Comparison of ENCODE assay signal across 10 mouse cellular contexts in the genomic region with DNA sequence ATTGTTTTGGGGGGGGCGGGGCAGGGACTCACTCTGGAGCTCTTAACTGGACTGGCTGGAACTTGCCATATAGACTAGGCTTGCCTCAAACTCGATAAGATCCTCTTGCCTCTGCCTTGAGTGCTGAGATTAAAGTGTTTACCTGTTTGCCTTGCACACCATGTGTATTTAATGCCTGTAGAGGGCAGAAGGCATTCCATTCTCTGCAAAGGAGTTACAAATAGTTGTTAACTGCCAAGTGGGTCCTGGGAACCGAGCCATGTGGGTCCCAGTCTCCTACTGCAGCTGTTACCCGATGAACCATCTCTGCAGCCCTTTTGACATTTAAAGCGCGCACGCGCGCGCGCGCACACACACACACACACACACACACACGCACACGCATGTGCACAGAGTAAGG. TPM values are rescaled to one million over a fixed set of nuclear protein-coding genes. Genes with fewer than 3 reads are reported as not detected.
A peak's percentile ranks its signal among the peaks of the same experiment; 100 is the strongest.
DNase-seq lines count a peak whose midpoint lies in the region; ATAC-seq lines count a peak whose summit lies in the region.
"Had no signal": no experiment of that assay in that cellular context is flagged by ENCODE, and none has a peak within 500 bp of the region (broad histone marks: within the 10 kb centered on the region; RNA-seq: fewer than 3 reads in every experiment).

No protein-coding gene starts in this region.

- H3K9me3 ChIP-seq in midbrain, embryonic 10.5 days (replicated peaks) = no peaks in the 10 kb centered on the region
- no peaks in the 10 kb centered on the region for H3K9me3 ChIP-seq in midbrain, embryonic 11.5 days (ENCODE audit: control insufficient read depth, low read length)
- H3K9me3 ChIP-seq in hindbrain, embryonic 16.5 days (ENCODE audit: control insufficient read depth, low read length) = no peaks in the 10 kb centered on the region
- no peaks in the 10 kb centered on the region for H3K9me3 ChIP-seq in lung, embryonic 15.5 days

- H3K27me3 ChIP-seq in midbrain, embryonic 10.5 days (ENCODE audit: low read depth, poor library complexity, severe bottlenecking) = 0 out of 2 replicates have a peak, but pooled peaks cover 4% of the 10 kb centered on the region
- no peaks in the 10 kb centered on the region for H3K27me3 ChIP-seq in midbrain, embryonic 11.5 days (ENCODE audit: control insufficient read depth, insufficient read depth, low read length)
- H3K27me3 ChIP-seq in hindbrain, embryonic 16.5 days (replicated peaks; ENCODE audit: control insufficient read depth, insufficient read depth, low read length) = no peaks in the 10 kb centered on the region
- H3K27me3 ChIP-seq in lung, embryonic 15.5 days = 0 out of 2 replicates have a peak, but pooled peaks cover under 1% of the 10 kb centered on the region

- no peak overlapping the region for H3K27ac ChIP-seq in midbrain, embryonic 10.5 days (replicated peaks)
- no peak overlapping the region for H3K27ac ChIP-seq in midbrain, embryonic 11.5 days (ENCODE audit: low read depth, low read length)
- H3K27ac ChIP-seq in hindbrain, embryonic 16.5 days (ENCODE audit: low read depth, low read length) = no peak overlapping the region
- H3K27ac ChIP-seq in lung, embryonic 15.5 days = no peak overlapping the region

- ATAC-seq in midbrain, embryonic 11.5 days (ENCODE audit: low FRiP score) = no peak
- no peak for ATAC-seq in hindbrain, embryonic 16.5 days
- no peak for ATAC-seq in lung, embryonic 15.5 days (ENCODE audit: borderline replicate concordance, extremely low read depth, low FRiP score, low TSS enrichment)

- H3K36me3 ChIP-seq in midbrain, embryonic 10.5 days = peaks cover 50% of the 10 kb centered on the region
- H3K36me3 ChIP-seq in midbrain, embryonic 11.5 days (ENCODE audit: control insufficient read depth, insufficient read depth, low read length) = peaks cover 19% of the 10 kb centered on the region
- peaks cover 21% of the 10 kb centered on the region for H3K36me3 ChIP-seq in hindbrain, embryonic 16.5 days (ENCODE audit: control insufficient read depth, insufficient read depth, low read length)
- H3K36me3 ChIP-seq in lung, embryonic 15.5 days = peaks cover 41% of the 10 kb centered on the region

- H3K4me3 ChIP-seq in midbrain, embryonic 10.5 days = peak overlapping the region; percentile 75; the same call in 1 of the 2 replicates
- H3K4me3 ChIP-seq in midbrain, embryonic 11.5 days (ENCODE audit: low read depth, low read length) = no peak overlapping the region
- H3K4me3 ChIP-seq in hindbrain, embryonic 16.5 days (ENCODE audit: low read length) = no peak overlapping the region; the same call in 1 of the 2 replicates
- H3K4me3 ChIP-seq in lung, embryonic 15.5 days = peak overlapping the region; percentile 92; the same call in 1 of the 2 replicates

- H3K4me1 ChIP-seq in midbrain, embryonic 10.5 days = peaks cover 15% of the 10 kb centered on the region
- peaks cover 11% of the 10 kb centered on the region for H3K4me1 ChIP-seq in midbrain, embryonic 11.5 days (ENCODE audit: control insufficient read depth, insufficient read depth, low read length)
- H3K4me1 ChIP-seq in hindbrain, embryonic 16.5 days (ENCODE audit: control insufficient read depth, insufficient read depth, low read depth, low read length) = peaks cover 16% of the 10 kb centered on the region
- H3K4me1 ChIP-seq in lung, embryonic 15.5 days = peaks cover 20% of the 10 kb centered on the region

- no peak overlapping the region for H3K9ac ChIP-seq in midbrain, embryonic 11.5 days (ENCODE audit: low read length)
- no peak overlapping the region for H3K9ac ChIP-seq in hindbrain, embryonic 16.5 days (ENCODE audit: low read depth, low read length)
- no peak overlapping the region for H3K9ac ChIP-seq in lung, embryonic 15.5 days

- no peak for DNase-seq in midbrain, embryonic 10.5 days (ENCODE audit: low spot score)
- no peak for DNase-seq in midbrain, embryonic 11.5 days (ENCODE audit: low spot score, missing footprints)
- DNase-seq in thymus, adult 18-20 months = no peak
- DNase-seq in cerebellum, postnatal 25 days = no peak
- DNase-seq in left cerebral cortex, adult 8-10 months (ENCODE audit: low spot score in 2 of 2) = no peak
- no peak for DNase-seq in heart, adult 18-20 months
- DNase-seq: gastrocnemius, postnatal 10 days had no signal

- no peak overlapping the region; the same call in 1 of the 2 replicates for H3K4me2 ChIP-seq in midbrain, embryonic 11.5 days
- H3K4me2 ChIP-seq in hindbrain, embryonic 16.5 days (ENCODE audit: low read length) = peak overlapping the region; percentile 88; the same call in 1 of the 2 replicates
- peak overlapping the region; percentile 70 for H3K4me2 ChIP-seq in lung, embryonic 15.5 days

- WGBS in midbrain, embryonic 10.5 days = 96% methylated on average over 14 of the region's 14 CpGs
- WGBS in midbrain, embryonic 11.5 days = 93% methylated on average over 14 of the region's 14 CpGs
- 95% methylated on average over 14 of the region's 14 CpGs for WGBS in hindbrain, embryonic 16.5 days
- WGBS in lung, embryonic 15.5 days = 82% methylated on average over 14 of the region's 14 CpGs

RNA-seq across cellular contexts. Expression of a gene that starts 1.4 kb away (rescaled TPM):
- polyA plus RNA-seq in midbrain, embryonic 10.5 days (2016; fragmentation: Nextera tagmentation; extraction: Ambion mirVana) = 42.1 and 47.9 TPM in 2 replicates
- polyA plus RNA-seq in midbrain, embryonic 11.5 days (2014; fragmentation: Nextera tagmentation; extraction: Ambion mirVana) = 24.2 and 24.7 TPM in 2 replicates
- polyA plus RNA-seq in hindbrain, embryonic 16.5 days (2015; fragmentation: Nextera tagmentation; extraction: Ambion mirVana) = 21.9 and 25.1 TPM in 2 replicates
- polyA plus RNA-seq in lung, embryonic 15.5 days (2015; fragmentation: Nextera tagmentation; extraction: Ambion mirVana) = 26.9 and 28.7 TPM in 2 replicates
- 10 to 100 TPM; 25.7 to 30.6 (median 28.8) TPM for total RNA-seq in left cerebral cortex, adult 8-10 months (2022)
- 10 to 100 TPM; 57.1 to 58.1 TPM for total RNA-seq in heart, adult 18-20 months (2021)

RNA-seq across cellular contexts. Expression of a gene that starts 8.8 kb away (rescaled TPM):
- polyA plus RNA-seq in midbrain, embryonic 10.5 days (2016; fragmentation: Nextera tagmentation; extraction: Ambion mirVana) = 610 and 632 TPM in 2 replicates
- polyA plus RNA-seq in midbrain, embryonic 11.5 days (2014; fragmentation: Nextera tagmentation; extraction: Ambion mirVana) = 443 and 490 TPM in 2 replicates
- polyA plus RNA-seq in hindbrain, embryonic 16.5 days (2015; fragmentation: Nextera tagmentation; extraction: Ambion mirVana) = 705 and 838 TPM in 2 replicates
- polyA plus RNA-seq in lung, embryonic 15.5 days (2015; fragmentation: Nextera tagmentation; extraction: Ambion mirVana) = 530 and 563 TPM in 2 replicates
- total RNA-seq in left cerebral cortex, adult 8-10 months (2022) = 100 to 1,000 TPM; 359 to 428 (median 393) TPM
- 1,000 to 10,000 TPM; 1,929 to 2,019 TPM for total RNA-seq in heart, adult 18-20 months (2021)

RNA-seq across cellular contexts. Expression of a gene that starts 11.4 kb away (rescaled TPM):
- polyA plus RNA-seq in midbrain, embryonic 10.5 days (2016; fragmentation: Nextera tagmentation; extraction: Ambion mirVana) = not detected in 2 replicates
- not detected in 2 replicates for polyA plus RNA-seq in midbrain, embryonic 11.5 days (2014; fragmentation: Nextera tagmentation; extraction: Ambion mirVana)
- not detected in 2 replicates for polyA plus RNA-seq in hindbrain, embryonic 16.5 days (2015; fragmentation: Nextera tagmentation; extraction: Ambion mirVana)
- polyA plus RNA-seq in lung, embryonic 15.5 days (2015; fragmentation: Nextera tagmentation; extraction: Ambion mirVana) = not detected in 2 replicates
- total RNA-seq in left cerebral cortex, adult 8-10 months (2022) = not detected
- total RNA-seq in heart, adult 18-20 months (2021) = not detected
- total RNA-seq: gastrocnemius, postnatal 10 days; layer of hippocampus, postnatal 10 days had no signal

RNA-seq across cellular contexts. Expression of a gene that starts 18.3 kb away (rescaled TPM):
- 0.58 and 0.91 TPM in 2 replicates for polyA plus RNA-seq in midbrain, embryonic 10.5 days (2016; fragmentation: Nextera tagmentation; extraction: Ambion mirVana)
- polyA plus RNA-seq in midbrain, embryonic 11.5 days (2014; fragmentation: Nextera tagmentation; extraction: Ambion mirVana) = 0.18 and 0.25 TPM in 2 replicates
- polyA plus RNA-seq in hindbrain, embryonic 16.5 days (2015; fragmentation: Nextera tagmentation; extraction: Ambion mirVana) = 0.18 and 0.47 TPM in 2 replicates
- 0.30 and 0.54 TPM in 2 replicates for polyA plus RNA-seq in lung, embryonic 15.5 days (2015; fragmentation: Nextera tagmentation; extraction: Ambion mirVana)
- 1 to 10 TPM in 1 of 4 experiments, under 1 TPM in 3; 0.25 to 1.4 (median 0.51) TPM for total RNA-seq in left cerebral cortex, adult 8-10 months (2022)
- 10 to 100 TPM in 1 of 2 experiments, 1 to 10 TPM in 1; 9.4 to 10.2 TPM for total RNA-seq in heart, adult 18-20 months (2021)

Comparison
In these comparisons a context has a peak if more than half of its experiments do, and no peak if none do; other contexts are left out.
1. H3K4me3 ChIP-seq: peak in midbrain, embryonic 10.5 days (single experiment) and lung, embryonic 15.5 days (single experiment); none in midbrain, embryonic 11.5 days (single experiment) and hindbrain, embryonic 16.5 days (single experiment).